Mouse (Mus musculus): ENCODE data around the gene Grap2.

GRCm38 (mm10) chr15:80614500-80615289 is 42.3 kb downstream of the Grap2 start:
- TF ChIP-seq MAX (IDR thresholded peaks at IDR 0.05; ENCODE audit: low read length) (no peak), ELF1 (IDR thresholded peaks at IDR 0.05; ENCODE audit: low read depth, low read length) (no peak), HCFC1 (IDR thresholded peaks at IDR 0.05; ENCODE audit: low read depth, low read length) (no peak), RAD21 (IDR thresholded peaks at IDR 0.05; ENCODE audit: low read depth, low read length) (no peak), POLR2A (IDR thresholded peaks at IDR 0.05; ENCODE audit: control insufficient read depth in 1 of 2, insufficient read depth in 1 of 2, low read depth in 1 of 2, low read length in 2 of 2, poor library complexity in 1 of 2) (no peak), EP300 (IDR thresholded peaks at IDR 0.05; ENCODE audit: low read depth in 1 of 2, low read length in 2 of 2) (no peak), POLR2AphosphoS2 (IDR thresholded peaks at IDR 0.05; ENCODE audit: low read length) (no peak), MYC (IDR thresholded peaks at IDR 0.05; ENCODE audit: low read depth, low read length) (no peak)

All from MEL (cell line).